Mouse (Mus musculus): ENCODE measurements around the gene Cryz. TPM values are rescaled to one million over a fixed set of nuclear protein-coding genes. Genes with fewer than 3 reads are reported as not detected.

The Cryz gene
- polyA plus RNA-seq, 1 experiment from 2014 or later: 20.5 TPM

DNA sequence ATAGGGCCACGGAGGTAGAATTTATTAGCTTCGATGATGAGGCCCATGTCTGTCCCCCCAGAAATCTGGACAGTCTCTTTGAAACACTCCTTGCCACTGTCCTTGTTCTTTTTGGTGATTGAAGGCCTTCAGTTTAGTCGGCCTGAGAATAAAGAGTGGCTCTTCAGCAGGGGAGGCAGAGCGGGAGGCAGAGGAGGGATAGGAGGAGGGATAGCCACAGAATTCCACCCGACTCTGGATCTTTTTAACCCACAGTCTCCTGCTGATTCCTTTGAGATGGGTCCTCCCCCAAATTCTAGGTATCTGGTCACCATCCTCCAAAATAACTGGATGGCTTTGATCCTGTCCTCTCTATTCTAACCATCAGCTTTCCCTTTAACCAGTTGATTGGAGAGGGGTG is 56.9 kb downstream of the Cryz start:
- Histone ChIP-seq H3K9ac (ENCODE audit: low read depth, low read length) (no peak overlapping the region), H3K27ac (ENCODE audit: low read length) (no peak overlapping the region), H3K4me2 (ENCODE audit: low read depth, low read length) (no peak overlapping the region), H3K9me3 (replicated peaks; ENCODE audit: control insufficient read depth, low read length) (no peaks in the 10 kb centered on the region), H3K4me1 (ENCODE audit: control insufficient read depth, low read depth, low read length) (no peaks in the 10 kb centered on the region), H3K27me3 (ENCODE audit: control insufficient read depth, insufficient read depth, low read depth, low read length) (no peaks in the 10 kb centered on the region), H3K36me3 (ENCODE audit: control insufficient read depth, insufficient read depth) (no peaks in the 10 kb centered on the region), H3K4me3 (ENCODE audit: low read depth, low read length) (no peak overlapping the region)
- no peak for ATAC-seq (ENCODE audit: low read depth)
- WGBS (ENCODE audit: insufficient replicate concordance): 54% methylated on average over 5 of the region's 5 CpGs

DNA sequence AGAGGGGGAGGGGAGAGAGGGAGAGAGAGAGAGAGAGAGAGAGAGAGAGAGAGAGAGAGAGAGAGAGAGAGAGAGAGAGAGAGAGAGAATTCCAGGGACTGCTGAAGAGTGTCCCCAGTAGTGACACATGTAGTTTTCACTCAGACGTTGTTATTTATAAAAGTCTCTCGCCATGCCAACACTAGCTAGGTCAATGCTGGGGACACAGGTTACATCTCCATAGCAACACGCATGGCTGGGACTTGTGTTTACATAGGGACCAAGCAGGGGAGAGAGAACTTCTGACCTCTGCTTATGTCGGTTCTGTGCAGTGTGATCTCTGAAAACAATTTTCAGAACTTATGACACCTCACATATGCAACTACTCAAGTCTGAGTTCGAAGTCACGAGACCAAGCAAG is 57.8 kb downstream of the Cryz start:
- H3K27ac ChIP-seq (ENCODE audit: low read length): no peak overlapping the region
- no peaks in the 10 kb centered on the region for H3K9me3 ChIP-seq (replicated peaks; ENCODE audit: control insufficient read depth, low read length)
- no peak overlapping the region for H3K9ac ChIP-seq (ENCODE audit: low read depth, low read length)
- no peaks in the 10 kb centered on the region for H3K27me3 ChIP-seq (ENCODE audit: control insufficient read depth, insufficient read depth, low read depth, low read length)
- H3K36me3 ChIP-seq (ENCODE audit: control insufficient read depth, insufficient read depth): no peaks in the 10 kb centered on the region
- WGBS (ENCODE audit: insufficient replicate concordance): 47% methylated on average over 6 of the region's 6 CpGs
- H3K4me3 ChIP-seq (ENCODE audit: low read depth, low read length): no peak overlapping the region
- no peaks in the 10 kb centered on the region for H3K4me1 ChIP-seq (ENCODE audit: control insufficient read depth, low read depth, low read length)
- peak; percentile 21; the same call in 1 of the 2 replicates for ATAC-seq (ENCODE audit: low read depth)
- no peak overlapping the region for H3K4me2 ChIP-seq (ENCODE audit: low read depth, low read length)

DNA sequence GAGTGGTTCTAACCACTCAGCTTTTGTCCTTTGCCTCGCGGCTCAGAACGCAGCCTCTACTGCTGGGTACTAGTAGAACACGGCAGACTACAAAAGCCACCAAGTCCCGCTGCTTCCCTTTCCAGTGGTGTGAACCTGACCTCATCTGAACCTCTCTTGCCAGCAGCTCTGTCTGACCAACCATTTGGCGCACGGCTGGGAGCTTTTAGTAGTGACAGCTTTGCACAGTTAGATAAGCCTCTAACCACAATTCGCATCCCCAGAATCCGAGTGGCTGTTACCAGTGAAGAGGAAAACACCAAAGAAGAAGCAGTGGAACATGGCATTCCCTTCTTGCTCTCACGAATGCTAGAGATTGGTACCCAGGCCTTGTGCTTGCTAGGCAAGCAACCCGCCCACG is 58.4 kb downstream of the Cryz start:
- Histone ChIP-seq H3K9me3 (replicated peaks; ENCODE audit: control insufficient read depth, low read length) (no peaks in the 10 kb centered on the region), H3K36me3 (ENCODE audit: control insufficient read depth, insufficient read depth) (no peaks in the 10 kb centered on the region), H3K27me3 (ENCODE audit: control insufficient read depth, insufficient read depth, low read depth, low read length) (no peaks in the 10 kb centered on the region), H3K4me1 (ENCODE audit: control insufficient read depth, low read depth, low read length) (no peaks in the 10 kb centered on the region), H3K4me2 (ENCODE audit: low read depth, low read length) (no peak overlapping the region), H3K9ac (ENCODE audit: low read depth, low read length) (no peak overlapping the region), H3K27ac (ENCODE audit: low read length) (no peak overlapping the region), H3K4me3 (ENCODE audit: low read depth, low read length) (no peak overlapping the region)
- 56% methylated on average over 12 of the region's 12 CpGs for WGBS (ENCODE audit: insufficient replicate concordance)
- no peak for ATAC-seq (ENCODE audit: low read depth)

DNA sequence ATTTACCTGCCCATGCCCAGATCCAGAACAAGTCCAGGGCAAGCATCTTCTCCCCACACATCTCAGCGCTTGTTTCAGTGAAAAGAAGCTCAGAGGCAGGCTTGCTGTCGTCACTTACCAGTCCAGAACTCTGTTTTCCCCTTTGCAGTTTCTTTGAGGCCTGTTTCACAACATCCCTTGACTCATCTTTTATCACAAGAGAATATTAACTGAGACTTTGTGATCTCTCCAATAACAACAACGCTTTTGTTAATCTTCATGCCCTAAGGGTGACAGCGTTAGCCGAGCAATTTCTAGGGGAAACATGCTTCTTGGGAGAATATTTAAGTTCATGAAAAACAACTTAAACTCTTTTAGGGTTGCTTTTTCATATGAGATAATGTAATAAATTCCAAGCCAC is 59.2 kb downstream of the Cryz start:
- 65% methylated on average over 5 of the region's 5 CpGs for WGBS (ENCODE audit: insufficient replicate concordance)
- H3K27me3 ChIP-seq (ENCODE audit: control insufficient read depth, insufficient read depth, low read depth, low read length): no peaks in the 10 kb centered on the region
- H3K9ac ChIP-seq (ENCODE audit: low read depth, low read length): no peak overlapping the region
- H3K4me3 ChIP-seq (ENCODE audit: low read depth, low read length): no peak overlapping the region
- H3K9me3 ChIP-seq (replicated peaks; ENCODE audit: control insufficient read depth, low read length): no peaks in the 10 kb centered on the region
- no peak overlapping the region for H3K4me2 ChIP-seq (ENCODE audit: low read depth, low read length)
- no peak overlapping the region for H3K27ac ChIP-seq (ENCODE audit: low read length)
- H3K36me3 ChIP-seq (ENCODE audit: control insufficient read depth, insufficient read depth): no peaks in the 10 kb centered on the region
- ATAC-seq (ENCODE audit: low read depth): no peak
- no peaks in the 10 kb centered on the region for H3K4me1 ChIP-seq (ENCODE audit: control insufficient read depth, low read depth, low read length)

DNA sequence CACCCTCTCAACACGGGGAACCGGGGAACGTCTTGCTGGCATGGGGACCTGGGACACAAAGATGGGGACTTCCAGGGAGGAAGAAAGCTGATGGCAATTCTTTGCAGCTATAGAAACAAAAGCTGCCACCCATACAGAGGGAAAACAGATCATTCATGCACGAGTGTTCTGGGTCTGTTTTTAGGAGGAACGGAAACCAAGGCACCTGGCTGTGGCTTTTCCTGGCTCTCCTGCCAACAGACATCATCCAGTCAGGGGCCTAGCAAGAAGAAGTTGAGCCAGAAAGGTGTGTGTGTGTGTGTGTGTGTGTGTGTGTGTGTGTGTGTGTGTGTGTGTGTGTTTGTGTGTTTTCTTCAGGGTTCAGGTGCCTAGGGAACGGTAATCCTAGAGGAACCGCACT is 67.0 kb downstream of the Cryz start, which contains the start of gene Erich3:
Gene Erich3 (plus strand): TSS at position 315 of the 400 bp plus-strand sequence.
- no peak within 1 kb of the TSS for H3K27ac ChIP-seq (ENCODE audit: low read length)
- 33% methylated on average over 7 of the region's 7 CpGs for WGBS (ENCODE audit: insufficient replicate concordance)
- H3K9ac ChIP-seq (ENCODE audit: low read depth, low read length): no peak within 1 kb of the TSS
- ATAC-seq (ENCODE audit: low read depth): no peak
- H3K36me3 ChIP-seq (ENCODE audit: control insufficient read depth, insufficient read depth): no peaks in the 10 kb centered on the region
- H3K4me2 ChIP-seq (ENCODE audit: low read depth, low read length): no peak within 1 kb of the TSS
- H3K27me3 ChIP-seq (ENCODE audit: control insufficient read depth, insufficient read depth, low read depth, low read length): peaks cover 16% of the 10 kb centered on the region
- no peak within 1 kb of the TSS for H3K4me3 ChIP-seq (ENCODE audit: low read depth, low read length)
- no peaks in the 10 kb centered on the region for H3K9me3 ChIP-seq (replicated peaks; ENCODE audit: control insufficient read depth, low read length)
- no peaks in the 10 kb centered on the region for H3K4me1 ChIP-seq (ENCODE audit: control insufficient read depth, low read depth, low read length)

DNA sequence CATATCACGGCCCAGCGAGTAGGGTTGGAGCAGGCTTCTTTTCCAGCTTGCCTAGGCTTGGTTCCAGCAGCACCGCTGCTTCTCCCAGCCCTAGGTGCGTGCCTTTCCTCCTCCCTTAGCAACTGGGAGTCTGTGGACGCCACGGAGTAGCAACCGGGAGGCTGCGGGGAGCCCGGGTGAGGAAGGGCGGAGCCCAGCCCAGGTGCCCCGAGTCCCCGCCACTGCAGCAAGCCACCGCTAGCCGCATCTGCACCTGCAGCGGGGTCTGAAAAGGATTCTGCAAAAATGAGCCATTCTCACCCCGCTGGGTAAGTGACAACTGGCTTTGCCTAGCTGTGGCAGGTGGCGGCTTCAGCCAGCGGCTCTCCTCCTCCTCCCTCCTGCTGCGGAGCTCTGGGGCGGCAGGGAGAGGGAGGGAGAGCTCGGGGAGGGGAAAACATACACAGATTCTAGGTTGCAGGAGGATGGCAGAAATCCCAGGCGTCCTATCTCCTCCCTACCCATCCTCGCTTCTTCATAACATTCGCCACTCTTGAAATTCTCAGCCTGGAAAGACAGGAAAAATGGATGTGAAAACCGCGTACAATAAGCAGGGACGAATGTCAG is 67.6 kb downstream of the Cryz start:
- H3K4me1 ChIP-seq (ENCODE audit: control insufficient read depth, low read depth, low read length): no peaks in the 10 kb centered on the region
- H3K36me3 ChIP-seq (ENCODE audit: control insufficient read depth, insufficient read depth): no peaks in the 10 kb centered on the region
- H3K27ac ChIP-seq (ENCODE audit: low read length): no peak overlapping the region
- no peak overlapping the region for H3K4me2 ChIP-seq (ENCODE audit: low read depth, low read length)
- no peaks in the 10 kb centered on the region for H3K9me3 ChIP-seq (replicated peaks; ENCODE audit: control insufficient read depth, low read length)
- H3K27me3 ChIP-seq (ENCODE audit: control insufficient read depth, insufficient read depth, low read depth, low read length): peaks cover 16% of the 10 kb centered on the region
- WGBS (ENCODE audit: insufficient replicate concordance): 6% methylated on average over 25 of the region's 27 CpGs
- H3K4me3 ChIP-seq (ENCODE audit: low read depth, low read length): no peak overlapping the region
- H3K9ac ChIP-seq (ENCODE audit: low read depth, low read length): no peak overlapping the region
- ATAC-seq (ENCODE audit: low read depth): no peak

DNA sequence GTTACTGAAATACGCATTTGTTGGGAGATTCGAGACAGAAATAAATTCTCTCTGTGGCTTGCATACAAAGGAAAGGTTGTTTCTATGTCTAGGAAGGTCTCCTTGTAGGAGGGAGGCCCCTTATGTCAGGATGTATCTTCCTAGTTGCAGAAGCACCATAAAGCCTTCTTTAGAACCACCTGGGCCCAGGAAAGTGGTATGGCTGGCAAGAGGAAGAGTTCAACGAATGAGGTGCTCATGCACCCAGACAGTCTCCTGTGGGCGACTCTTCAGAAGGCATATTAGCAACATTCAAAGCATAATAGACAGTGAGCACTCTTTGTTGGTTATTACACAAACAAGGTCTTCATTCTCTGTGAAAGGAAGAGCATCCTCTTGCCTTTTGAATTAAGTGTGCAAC is 68.1 kb downstream of the Cryz start:
- H3K27me3 ChIP-seq (ENCODE audit: control insufficient read depth, insufficient read depth, low read depth, low read length): peaks cover 16% of the 10 kb centered on the region
- no peaks in the 10 kb centered on the region for H3K9me3 ChIP-seq (replicated peaks; ENCODE audit: control insufficient read depth, low read length)
- no peak overlapping the region for H3K4me2 ChIP-seq (ENCODE audit: low read depth, low read length)
- H3K36me3 ChIP-seq (ENCODE audit: control insufficient read depth, insufficient read depth): no peaks in the 10 kb centered on the region
- H3K4me3 ChIP-seq (ENCODE audit: low read depth, low read length): no peak overlapping the region
- H3K4me1 ChIP-seq (ENCODE audit: control insufficient read depth, low read depth, low read length): no peaks in the 10 kb centered on the region
- H3K9ac ChIP-seq (ENCODE audit: low read depth, low read length): no peak overlapping the region
- ATAC-seq (ENCODE audit: low read depth): no peak
- H3K27ac ChIP-seq (ENCODE audit: low read length): no peak overlapping the region
- 25% methylated on average over 4 of the region's 4 CpGs for WGBS (ENCODE audit: insufficient replicate concordance)

DNA sequence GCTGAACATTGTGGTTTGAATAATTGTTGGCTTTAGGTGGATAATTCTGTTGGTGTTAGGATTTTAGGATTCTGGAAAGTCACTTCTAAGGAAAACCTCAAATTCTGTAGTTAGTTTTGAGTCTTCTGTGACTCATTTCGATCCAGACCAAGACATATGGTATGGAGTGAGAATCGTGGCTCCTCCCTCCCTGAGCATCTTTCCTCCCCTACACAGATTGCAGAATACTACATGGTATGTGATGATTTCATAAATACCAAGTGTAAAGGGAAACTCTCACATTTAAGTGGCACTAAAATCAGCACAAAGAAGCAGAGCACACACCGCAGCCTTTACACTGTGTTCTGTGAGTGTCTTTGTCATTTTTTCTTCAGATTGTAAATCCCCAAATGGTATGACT is 72.0 kb downstream of the Cryz start:
- Histone ChIP-seq H3K4me1 (ENCODE audit: control insufficient read depth, low read depth, low read length) (no peaks in the 10 kb centered on the region), H3K27ac (ENCODE audit: low read length) (no peak overlapping the region), H3K9me3 (replicated peaks; ENCODE audit: control insufficient read depth, low read length) (no peaks in the 10 kb centered on the region), H3K27me3 (ENCODE audit: control insufficient read depth, insufficient read depth, low read depth, low read length) (peaks cover 13% of the 10 kb centered on the region), H3K9ac (ENCODE audit: low read depth, low read length) (no peak overlapping the region), H3K36me3 (ENCODE audit: control insufficient read depth, insufficient read depth) (no peaks in the 10 kb centered on the region), H3K4me3 (ENCODE audit: low read depth, low read length) (no peak overlapping the region), H3K4me2 (ENCODE audit: low read depth, low read length) (no peak overlapping the region)
- no peak for ATAC-seq (ENCODE audit: low read depth)
- 59% methylated on average over 3 of the region's 3 CpGs for WGBS (ENCODE audit: insufficient replicate concordance)

DNA sequence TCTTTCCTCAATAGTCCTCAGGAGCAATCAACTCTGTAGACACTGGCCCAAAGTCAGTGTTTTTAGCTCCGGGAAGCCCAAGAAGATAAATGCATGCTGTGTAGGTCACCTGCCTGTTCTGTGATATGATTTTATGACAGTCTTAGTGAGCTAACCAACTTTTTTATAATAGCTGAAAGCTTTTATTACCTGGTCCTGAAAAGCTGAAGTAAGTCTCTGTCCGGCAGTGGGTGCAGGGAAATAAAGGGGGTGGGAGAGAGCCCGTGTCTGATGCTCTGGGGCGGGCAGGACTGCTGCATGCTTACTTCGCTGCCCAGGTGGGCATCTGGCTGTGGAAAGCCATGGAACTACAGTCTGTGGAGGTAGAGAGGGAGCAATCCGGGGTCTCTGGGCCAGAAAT is 74.1 kb downstream of the Cryz start:
- H3K4me1 ChIP-seq (ENCODE audit: control insufficient read depth, low read depth, low read length): no peaks in the 10 kb centered on the region
- H3K4me3 ChIP-seq (ENCODE audit: low read depth, low read length): no peak overlapping the region
- no peaks in the 10 kb centered on the region for H3K9me3 ChIP-seq (replicated peaks; ENCODE audit: control insufficient read depth, low read length)
- no peaks in the 10 kb centered on the region for H3K27me3 ChIP-seq (ENCODE audit: control insufficient read depth, insufficient read depth, low read depth, low read length)
- H3K9ac ChIP-seq (ENCODE audit: low read depth, low read length): no peak overlapping the region
- no peak overlapping the region for H3K4me2 ChIP-seq (ENCODE audit: low read depth, low read length)
- 58% methylated on average over 6 of the region's 6 CpGs for WGBS (ENCODE audit: insufficient replicate concordance)
- no peak overlapping the region for H3K27ac ChIP-seq (ENCODE audit: low read length)
- no peak for ATAC-seq (ENCODE audit: low read depth)
- H3K36me3 ChIP-seq (ENCODE audit: control insufficient read depth, insufficient read depth): no peaks in the 10 kb centered on the region
